Mouse (Mus musculus) left cerebral cortex, postnatal 36 days (tissue): ENCODE measurements around the gene Rpl6. TPM values are rescaled to one million over a fixed set of nuclear protein-coding genes. Genes with fewer than 3 reads are reported as not detected.

ENCODE experiments used
- DNase-seq, 2 experiments: peaks; one replicate each; pipeline ENCODE4 v3.0.0; 2021 to 2022; ENCODE audit warnings: low spot score in 2 of 2, mixed read lengths in 1 of 2
- intact Hi-C: fragments of 180-260 bp; cut with DNase I; formaldehyde crosslinking; loops from one replicate; pipeline ENCODE4 v1.15.1; 2025
- total RNA-seq, 2 experiments: library from RNA; stranded (reverse); gene quantifications; 2 replicates each; pipeline ENCODE4 v1.2.3; 2021

The Rpl6 gene
- total RNA-seq, 2 experiments from 2014 or later: 401 to 441 TPM

DNA sequence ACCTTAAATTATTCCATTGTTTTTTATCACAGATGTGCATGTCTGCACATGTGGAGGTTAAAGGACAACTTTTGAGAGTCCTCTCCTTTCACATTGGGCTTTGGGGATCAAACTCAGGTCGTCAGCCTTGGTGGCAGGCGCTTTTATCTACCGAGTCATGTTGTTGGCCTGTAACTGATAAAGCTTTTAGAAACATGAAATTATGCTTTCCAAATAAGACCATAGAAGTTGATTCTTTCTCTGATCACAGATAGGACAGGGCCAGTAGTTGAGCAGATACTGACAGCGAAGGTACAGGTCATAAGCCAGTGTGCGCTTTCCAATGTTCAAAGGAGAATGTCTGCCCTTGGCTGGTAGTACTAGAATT, 40.1 kb downstream of the Rpl6 start:
- no peak for DNase-seq
- intact Hi-C loops: no loop called here

DNA sequence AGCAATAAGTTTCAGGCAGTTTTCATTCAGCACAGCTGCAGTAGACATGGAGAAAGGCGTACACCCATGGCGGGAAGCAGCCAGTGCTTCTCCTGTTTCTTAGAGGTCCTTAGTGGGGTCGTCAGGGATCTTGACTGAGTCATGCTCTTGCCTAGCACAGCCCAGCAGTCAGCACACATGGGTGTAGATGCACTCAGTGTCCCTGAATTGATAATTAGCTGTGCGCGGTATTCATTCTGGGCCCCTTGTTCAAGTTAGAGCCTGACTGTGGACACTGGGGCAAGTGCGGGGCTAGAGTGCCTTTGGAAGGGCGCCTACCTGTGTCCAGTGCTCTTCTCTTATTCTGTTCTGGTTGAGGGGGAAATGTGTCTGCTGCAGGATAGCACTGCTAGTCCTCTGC, 40.9 kb downstream of the Rpl6 start:
- intact Hi-C loops: no loop called here
- no peak for DNase-seq

DNA sequence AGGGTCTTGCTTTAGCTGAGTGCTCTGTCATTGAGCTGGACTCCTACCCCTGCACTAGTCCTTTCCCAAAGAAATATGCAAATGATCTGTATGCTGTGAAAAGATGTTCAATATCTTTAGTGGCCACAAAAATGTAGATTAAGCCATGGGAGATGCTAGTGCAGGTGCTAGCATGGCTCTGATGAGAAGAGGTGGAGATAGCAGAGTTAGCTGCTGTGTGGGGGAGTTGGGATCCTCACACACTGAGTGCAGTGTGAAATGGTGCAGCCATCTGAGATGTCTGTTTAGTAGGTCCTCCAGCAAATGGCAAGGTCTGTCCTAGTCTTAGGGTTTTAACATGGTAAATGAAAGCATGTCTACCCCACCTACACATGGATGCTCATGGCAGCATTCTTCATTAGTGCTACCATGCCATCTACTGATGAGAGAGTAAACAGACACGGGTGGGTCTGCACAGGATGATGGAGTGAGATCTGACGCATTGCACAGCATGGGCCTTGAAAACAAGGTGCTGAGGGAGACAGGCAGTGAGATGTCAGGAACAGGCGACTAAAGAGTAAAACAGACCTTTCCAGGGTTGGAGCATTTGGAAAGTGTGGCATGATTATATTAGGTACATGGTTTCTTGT, 44.6 kb downstream of the Rpl6 start:
- intact Hi-C loops: no loop called here
- DNase-seq: no peak

DNA sequence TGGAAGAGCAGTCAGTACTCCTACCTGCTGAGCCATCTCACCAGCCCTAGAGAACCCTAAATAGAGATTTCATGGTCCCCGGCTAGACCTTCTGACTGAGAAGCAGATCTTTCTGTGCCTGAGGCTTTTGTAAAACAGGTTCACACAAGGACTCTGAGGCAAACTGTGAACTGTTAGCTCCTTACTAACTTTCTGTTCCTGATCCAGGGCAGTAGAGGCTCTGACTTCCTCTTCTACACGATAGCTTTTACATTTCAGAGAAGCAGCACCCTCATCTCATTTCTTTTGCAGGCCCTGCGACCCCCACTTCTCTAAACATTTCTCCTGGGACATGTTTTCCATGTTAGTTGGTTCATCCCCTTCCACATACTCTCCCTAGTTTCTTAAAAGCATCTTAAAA, 45.4 kb downstream of the Rpl6 start:
- no peak for DNase-seq
- intact Hi-C loops: no loop called here

DNA sequence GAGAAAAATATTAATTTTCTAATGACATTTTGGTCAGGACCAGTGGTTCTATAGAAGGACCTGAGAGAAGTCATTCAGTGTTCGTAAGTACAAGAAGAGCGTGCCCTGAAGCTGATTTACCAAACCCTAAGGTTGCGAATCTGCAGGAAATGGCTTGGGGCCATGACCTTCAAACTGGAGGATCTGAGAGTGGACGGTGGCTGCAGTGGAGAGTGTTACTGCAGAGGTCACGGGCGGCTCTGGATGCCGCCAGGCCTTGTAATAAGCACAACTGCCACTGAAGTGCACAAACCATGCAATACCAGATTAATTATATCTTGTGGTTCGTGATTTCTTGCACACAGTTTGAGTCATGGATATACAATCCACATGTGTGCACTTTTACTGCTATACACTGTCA, 47.5 kb downstream of the Rpl6 start:
- intact Hi-C loops: no loop called here
- no peak for DNase-seq

DNA sequence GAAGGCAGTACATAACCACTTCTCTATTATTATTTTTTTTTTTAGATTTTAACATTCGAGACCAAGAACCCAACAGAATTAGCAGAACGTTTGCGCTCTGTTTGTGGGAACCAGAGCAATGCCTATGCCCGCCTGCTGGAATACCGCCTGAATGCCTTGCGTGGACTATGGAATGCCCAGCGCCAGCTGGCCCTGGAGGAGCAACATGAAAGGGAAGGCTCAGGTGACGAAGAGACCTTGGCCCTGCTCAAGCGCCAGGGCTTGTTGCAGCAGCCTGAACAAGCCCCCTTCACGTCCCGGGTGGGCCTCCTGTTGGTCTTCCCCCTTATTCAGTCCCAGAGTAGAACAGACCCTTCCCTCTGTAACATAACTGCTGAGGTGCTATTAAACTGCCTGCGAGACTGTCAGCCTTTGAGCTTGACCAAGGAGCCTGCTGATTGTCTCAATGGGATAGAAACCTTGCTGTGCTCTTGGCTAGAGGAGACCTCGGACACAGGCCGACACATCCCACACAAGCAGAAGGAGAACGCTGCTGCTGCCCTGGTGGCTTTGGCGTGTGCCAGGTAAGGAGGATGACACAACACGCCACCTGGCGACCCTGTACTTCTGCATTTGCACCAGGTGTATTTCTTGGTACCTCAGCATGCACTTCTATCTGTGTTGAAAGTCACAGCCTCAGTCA, 49.7 kb downstream of the Rpl6 start:
- no peak for DNase-seq
- intact Hi-C loops: no loop called here

DNA sequence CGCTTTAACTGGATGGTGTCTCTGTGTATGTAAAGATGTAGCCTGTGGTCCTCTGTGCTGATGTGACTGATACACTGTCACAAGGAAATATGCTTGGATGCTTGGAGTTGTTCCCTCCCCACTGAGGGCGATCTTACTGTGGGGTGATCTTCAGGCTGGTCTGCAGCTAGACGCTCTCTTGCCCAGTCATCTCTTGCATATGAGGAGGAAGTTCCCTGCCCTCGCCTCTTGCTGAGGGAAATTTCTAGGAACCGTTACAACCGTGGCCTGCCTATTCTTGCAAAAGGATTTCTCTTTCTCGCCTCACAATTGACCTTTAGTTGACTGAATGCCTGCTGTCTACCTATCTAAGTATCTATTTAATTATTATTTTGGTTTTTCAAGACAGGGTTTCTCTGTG, 50.7 kb downstream of the Rpl6 start:
- intact Hi-C loops: no loop called here
- no peak for DNase-seq

Other genes starting within 250 kb of the Rpl6 start
- 100 to 1,000 TPM; 304 to 358 TPM for gene Rph3a, start 194.4 kb upstream of the Rpl6 start, total RNA-seq
- 10 to 100 TPM; 93.7 to 99.3 TPM for gene Ptpn11, start 13.1 kb upstream of the Rpl6 start, total RNA-seq
- 100 to 1,000 TPM; 180 to 207 TPM for gene Hectd4, start 15.7 kb downstream of the Rpl6 start, total RNA-seq
- 10 to 100 TPM; 83.3 to 93.0 TPM for gene Trafd1, start 181.2 kb downstream of the Rpl6 start, total RNA-seq
- gene Naa25, start 193.5 kb downstream of the Rpl6 start, total RNA-seq: 10 to 100 TPM; 39.4 to 40.7 TPM
- 1 to 10 TPM; 9.2 to 9.4 TPM for gene Tmem116, start 247.4 kb downstream of the Rpl6 start, total RNA-seq
- 100 to 1,000 TPM; 140 to 151 TPM for gene Erp29, start 248.0 kb downstream of the Rpl6 start, total RNA-seq